Mouse (Mus musculus) thymus, postnatal 25 days (tissue): ENCODE data around the gene Spata1.

Source experiments
- DNase-seq: peaks from one replicate; pipeline ENCODE4 v3.0.0; 2022

Spata1 gene

GRCm38 (mm10) chr3:146418901-146419300 lies 80.7 kb downstream of the Spata1 start:
- DNase-seq = no peak

GRCm38 (mm10) chr3:146417873-146418272 lies 81.7 kb downstream of the Spata1 start:
- DNase-seq = no peak

- no peak for DNase-seq
Observed at GRCm38 (mm10) chr3:146414555-146414954, 85.0 kb downstream of the Spata1 start.

- no peak for DNase-seq
Observed at GRCm38 (mm10) chr3:146413992-146414391, 85.6 kb downstream of the Spata1 start.

GRCm38 (mm10) chr3:146413016-146413415 lies 86.5 kb downstream of the Spata1 start:
- DNase-seq = no peak

GRCm38 (mm10) chr3:146412480-146412879 lies 87.1 kb downstream of the Spata1 start:
- DNase-seq = no peak

GRCm38 (mm10) chr3:146412008-146412407 lies 87.5 kb downstream of the Spata1 start:
- no peak for DNase-seq

- DNase-seq = no peak
Observed at GRCm38 (mm10) chr3:146410114-146410513, 89.4 kb downstream of the Spata1 start.
